Mouse (Mus musculus) C2C12 (cell line): ENCODE data around the gene Zbtb11. TPM values are rescaled to one million over a fixed set of nuclear protein-coding genes. Genes with fewer than 3 reads are reported as not detected.

Experiments
- H3K27me3 ChIP-seq: one replicate; pipeline ENCODE4 v1.6.1; 2011; ENCODE audit not compliant: control insufficient read depth, insufficient read depth, insufficient read length
- H3K36me3 ChIP-seq: one replicate; pipeline ENCODE4 v1.6.1; 2011; ENCODE audit not compliant: control insufficient read depth, insufficient read depth
- H3K4me3 ChIP-seq: one replicate; pipeline ENCODE4 v1.5.1; 2011; ENCODE audit warnings: mild to moderate bottlenecking, control low read depth; ENCODE audit not compliant: poor library complexity, insufficient read depth, severe bottlenecking
- H3K79me2 ChIP-seq: one replicate; pipeline ENCODE4 v1.6.1; 2011; ENCODE audit not compliant: control insufficient read depth, insufficient read depth
- H3K79me3 ChIP-seq: one replicate; pipeline ENCODE4 v1.6.1; 2011; ENCODE audit warnings: low read depth, control low read depth
- H3ac ChIP-seq: one replicate; pipeline ENCODE3; 2011; ENCODE audit warnings: low read depth; ENCODE audit not compliant: control insufficient read depth, insufficient read length
- CEBPB ChIP-seq: IDR thresholded peaks from one replicate; pipeline ENCODE4 v1.6.1; 2011; ENCODE audit warnings: low read depth, mild to moderate bottlenecking, control low read depth, moderate library complexity
- CTCF ChIP-seq: IDR thresholded peaks from one replicate; pipeline ENCODE4 v1.5.1; 2011; ENCODE audit not compliant: control insufficient read depth, insufficient read depth, insufficient read length
- FOSL1 ChIP-seq: IDR thresholded peaks from one replicate; pipeline ENCODE4 v1.8.0; 2011; ENCODE audit warnings: mild to moderate bottlenecking, low read length; ENCODE audit not compliant: poor library complexity, insufficient read depth, severe bottlenecking
- MAX ChIP-seq: IDR thresholded peaks from one replicate; pipeline ENCODE4 v1.6.1; 2011; ENCODE audit warnings: mild to moderate bottlenecking, control low read depth
- MYOD1 ChIP-seq: IDR thresholded peaks from one replicate; pipeline ENCODE4 v1.6.1; 2011; ENCODE audit warnings: low read depth; ENCODE audit not compliant: control insufficient read depth, insufficient read length
- MYOG ChIP-seq: IDR thresholded peaks from one replicate; pipeline ENCODE4 v1.6.1; 2011; ENCODE audit not compliant: control insufficient read depth, insufficient read length; ENCODE audit errors: extremely low read depth
- USF1 ChIP-seq: IDR thresholded peaks from one replicate; pipeline ENCODE4 v1.6.1; 2011; ENCODE audit warnings: low read depth, mild to moderate bottlenecking, control low read depth, moderate library complexity
- polyA plus RNA-seq: library from polyadenylated mRNA; unstranded; fragments of >200 nt; fragmentation: generic; extraction: Trizol; gene quantifications from one replicate; pipeline ENCODE4 v1.2.1, GENCODE M21; 2012; ENCODE audit warnings: missing spikeins

The Zbtb11 gene
- polyA plus RNA-seq, 1 experiment, result 3.6 TPM

GRCm38 (mm10) chr16:56055911-56056310, 82.2 kb downstream of the Zbtb11 start:
- TF ChIP-seq FOSL1 (no peak), MYOG (no peak), MYOD1 (no peak), CEBPB (no peak), MAX (no peak), USF1 (no peak), CTCF (no peak)

DNA sequence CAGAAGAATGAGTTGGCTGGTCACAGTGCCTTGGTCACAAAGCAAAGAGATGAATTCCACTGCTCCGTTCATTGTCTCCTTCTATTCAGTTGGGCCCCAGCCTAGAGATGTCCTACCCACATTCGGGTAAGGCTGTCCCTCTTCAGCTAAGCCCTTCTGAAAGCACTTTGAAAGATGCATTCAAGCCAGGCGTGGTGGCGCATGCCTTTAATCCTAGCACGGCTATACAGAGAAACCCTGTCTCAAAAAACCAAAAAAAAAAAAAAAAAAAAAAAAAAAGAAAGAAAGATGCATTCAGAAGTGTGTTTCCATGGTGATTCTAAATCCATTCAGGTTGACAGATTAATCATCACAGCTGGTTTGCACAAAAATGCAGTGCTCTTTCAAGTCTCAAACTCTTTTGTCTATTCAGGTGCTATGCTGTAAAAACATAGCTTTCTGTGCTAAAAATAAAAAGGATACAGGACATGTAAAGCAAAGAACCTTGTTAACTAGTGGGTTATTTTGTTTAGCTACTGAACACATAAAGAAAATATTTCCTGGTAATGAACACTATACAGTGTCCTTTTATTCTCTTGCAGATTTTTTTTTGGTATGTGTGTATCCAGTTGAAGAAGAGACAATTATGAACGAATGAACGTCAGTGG, 83.4 kb downstream of the Zbtb11 start:
- no peaks in the 10 kb centered on the region for H3K79me2 ChIP-seq
- no peak overlapping the region for H3ac ChIP-seq
- TF ChIP-seq MAX (no peak), CEBPB (no peak), CTCF (no peak), USF1 (no peak), MYOD1 (no peak), FOSL1 (no peak), MYOG (no peak)
- no peaks in the 10 kb centered on the region for H3K36me3 ChIP-seq
- no peaks in the 10 kb centered on the region for H3K79me3 ChIP-seq
- no peak overlapping the region for H3K4me3 ChIP-seq
- peaks cover 8% of the 10 kb centered on the region for H3K27me3 ChIP-seq

More at GRCm38 (mm10) chr16:56055911-56056310, 82.2 kb downstream of the Zbtb11 start:
- peaks cover 8% of the 10 kb centered on the region for H3K27me3 ChIP-seq
- no peaks in the 10 kb centered on the region for H3K36me3 ChIP-seq
- no peaks in the 10 kb centered on the region for H3K79me2 ChIP-seq
- H3K79me3 ChIP-seq, result no peaks in the 10 kb centered on the region
- H3ac ChIP-seq, result no peak overlapping the region
- H3K4me3 ChIP-seq, result no peak overlapping the region

- Histone ChIP-seq H3K79me3 (no peaks in the 10 kb centered on the region), H3ac (no peak overlapping the region), H3K27me3 (peaks cover 8% of the 10 kb centered on the region), H3K4me3 (no peak overlapping the region), H3K36me3 (no peaks in the 10 kb centered on the region), H3K79me2 (no peaks in the 10 kb centered on the region)
- TF ChIP-seq MYOG, result no peak
- no peak for TF ChIP-seq MAX
- TF ChIP-seq CTCF, result no peak
- no peak for TF ChIP-seq USF1
- TF ChIP-seq CEBPB, result no peak
- no peak for TF ChIP-seq FOSL1
- TF ChIP-seq MYOD1, result no peak
Measured at GRCm38 (mm10) chr16:56058151-56058550, 84.5 kb downstream of the Zbtb11 start.

Other genes starting within 250 kb of the Zbtb11 start
- 3.4 TPM for gene Nfkbiz, start 135.0 kb upstream of the Zbtb11 start, polyA plus RNA-seq
- 1.3 TPM for gene Nxpe3, start 78.6 kb upstream of the Zbtb11 start, polyA plus RNA-seq
- 4.7 TPM for gene Cep97, start 39.0 kb upstream of the Zbtb11 start, polyA plus RNA-seq
- gene Rpl24, start 7.6 kb upstream of the Zbtb11 start, polyA plus RNA-seq, result 1,568 TPM
- 41.2 TPM for gene Pcnp, start 55.9 kb downstream of the Zbtb11 start, polyA plus RNA-seq
- gene Trmt10c, start 63.9 kb downstream of the Zbtb11 start, polyA plus RNA-seq, result 5.9 TPM
- gene Senp7, start 74.5 kb downstream of the Zbtb11 start, polyA plus RNA-seq, result 3.4 TPM
- gene Impg2, start 230.4 kb downstream of the Zbtb11 start, polyA plus RNA-seq, result 0.02 TPM